Mouse (Mus musculus): ENCODE results near the gene Mybpc2. TPM values are rescaled to one million over a fixed set of nuclear protein-coding genes. Genes with fewer than 3 reads are reported as not detected.

The Mybpc2 gene
- polyA plus RNA-seq, 1 experiment from 2014 or later: 0.20 TPM

GRCm38 (mm10) chr7:44488545-44488944 is 35.9 kb downstream of the Mybpc2 start:
- H3K27ac ChIP-seq (replicated peaks; ENCODE audit: low read depth, low read length): no peak overlapping the region
- 95% methylated on average over 8 of the region's 8 CpGs for WGBS

GRCm38 (mm10) chr7:44487936-44488335 is 36.5 kb downstream of the Mybpc2 start:
- Histone ChIP-seq H3K4me1 (ENCODE audit: control insufficient read depth, insufficient read depth, low read length) (no peaks in the 10 kb centered on the region), H3K27ac (replicated peaks; ENCODE audit: low read depth, low read length) (no peak overlapping the region), H3K9me3 (ENCODE audit: control insufficient read depth, low read length) (no peaks in the 10 kb centered on the region), H3K4me3 (replicated peaks; ENCODE audit: low read depth, low read length) (no peak overlapping the region), H3K9ac (replicated peaks; ENCODE audit: low read length) (no peak overlapping the region), H3K4me2 (ENCODE audit: low read length) (no peak overlapping the region), H3K27me3 (ENCODE audit: control insufficient read depth, insufficient read depth, low read length) (no peaks in the 10 kb centered on the region), H3K36me3 (ENCODE audit: control insufficient read depth, insufficient read depth, low read length) (peaks cover 45% of the 10 kb centered on the region)
- ATAC-seq (ENCODE audit: low FRiP score, low TSS enrichment) (no peak), DNase-seq (no peak)
- 89% methylated on average over 7 of the region's 7 CpGs for WGBS

More at GRCm38 (mm10) chr7:44488545-44488944, 35.9 kb downstream of the Mybpc2 start:
- peaks cover 48% of the 10 kb centered on the region for H3K36me3 ChIP-seq (ENCODE audit: control insufficient read depth, insufficient read depth, low read length)
- no peak overlapping the region for H3K4me2 ChIP-seq (ENCODE audit: low read length)
- H3K9ac ChIP-seq (replicated peaks; ENCODE audit: low read length): no peak overlapping the region
- DNase-seq: no peak
- ATAC-seq (ENCODE audit: low FRiP score, low TSS enrichment): no peak
- H3K4me3 ChIP-seq (replicated peaks; ENCODE audit: low read depth, low read length): no peak overlapping the region
- H3K4me1 ChIP-seq (ENCODE audit: control insufficient read depth, insufficient read depth, low read length): no peaks in the 10 kb centered on the region
- no peaks in the 10 kb centered on the region for H3K9me3 ChIP-seq (ENCODE audit: control insufficient read depth, low read length)
- H3K27me3 ChIP-seq (ENCODE audit: control insufficient read depth, insufficient read depth, low read length): no peaks in the 10 kb centered on the region

- 60% methylated on average over 13 of the region's 13 CpGs for WGBS
- Histone ChIP-seq H3K4me2 (ENCODE audit: low read length) (no peak overlapping the region), H3K9ac (replicated peaks; ENCODE audit: low read length) (peak overlapping the region; percentile 23; the same call in 1 of the 2 replicates), H3K27me3 (ENCODE audit: control insufficient read depth, insufficient read depth, low read length) (no peaks in the 10 kb centered on the region), H3K36me3 (ENCODE audit: control insufficient read depth, insufficient read depth, low read length) (peaks cover 38% of the 10 kb centered on the region), H3K27ac (replicated peaks; ENCODE audit: low read depth, low read length) (peak overlapping the region; percentile 14; the same call in 1 of the 2 replicates), H3K9me3 (ENCODE audit: control insufficient read depth, low read length) (no peaks in the 10 kb centered on the region), H3K4me1 (ENCODE audit: control insufficient read depth, insufficient read depth, low read length) (no peaks in the 10 kb centered on the region), H3K4me3 (replicated peaks; ENCODE audit: low read depth, low read length) (no peak overlapping the region)
- DNase-seq (no peak), ATAC-seq (ENCODE audit: low FRiP score, low TSS enrichment) (no peak)
Observed at GRCm38 (mm10) chr7:44486927-44487575, 37.4 kb downstream of the Mybpc2 start.

DNA sequence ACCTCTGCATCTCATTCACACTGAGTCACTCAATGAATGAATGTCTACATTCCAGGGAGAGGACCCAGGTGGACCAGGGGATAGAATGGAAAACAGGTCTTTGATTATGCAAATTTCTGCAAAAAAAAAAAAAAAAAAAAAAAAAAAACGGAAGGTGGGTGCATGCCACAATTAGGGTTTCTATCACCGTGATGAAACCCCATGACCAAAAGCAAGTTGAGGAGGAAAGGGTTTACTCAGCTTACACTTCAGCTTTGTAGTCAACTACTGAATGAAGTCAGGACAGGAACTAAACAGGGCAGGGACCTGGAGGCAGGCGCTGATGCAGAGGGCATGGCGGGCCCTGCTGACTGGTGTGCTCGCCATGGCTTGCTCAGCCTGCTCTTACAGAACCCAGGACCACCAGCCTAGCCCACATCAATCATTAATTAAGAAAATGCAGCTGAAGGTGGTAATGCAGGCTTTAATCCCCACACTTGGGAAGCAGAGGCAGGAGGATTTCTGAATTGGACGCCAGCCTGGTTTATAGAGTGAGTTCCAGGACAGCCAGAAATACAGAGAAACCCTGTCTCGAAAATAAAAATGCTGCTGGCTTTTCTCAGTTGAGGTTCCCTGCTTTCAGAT is 38.8 kb downstream of the Mybpc2 start:
- Histone ChIP-seq H3K27me3 (ENCODE audit: control insufficient read depth, insufficient read depth, low read length) (peaks cover under 1% of the 10 kb centered on the region; the same call in 1 of the 2 replicates), H3K4me3 (replicated peaks; ENCODE audit: low read depth, low read length) (no peak overlapping the region), H3K4me1 (ENCODE audit: control insufficient read depth, insufficient read depth, low read length) (no peaks in the 10 kb centered on the region), H3K27ac (replicated peaks; ENCODE audit: low read depth, low read length) (no peak overlapping the region), H3K9me3 (ENCODE audit: control insufficient read depth, low read length) (no peaks in the 10 kb centered on the region), H3K36me3 (ENCODE audit: control insufficient read depth, insufficient read depth, low read length) (peaks cover 24% of the 10 kb centered on the region), H3K9ac (replicated peaks; ENCODE audit: low read length) (no peak overlapping the region), H3K4me2 (ENCODE audit: low read length) (no peak overlapping the region)
- WGBS: 79% methylated on average over 7 of the region's 7 CpGs
- ATAC-seq (ENCODE audit: low FRiP score, low TSS enrichment) (no peak; the same call in 1 of the 2 replicates), DNase-seq (no peak)

GRCm38 (mm10) chr7:44484841-44485571 is 39.5 kb downstream of the Mybpc2 start:
- ATAC-seq (ENCODE audit: low FRiP score, low TSS enrichment): peak; percentile 81
- no peak overlapping the region for H3K4me3 ChIP-seq (replicated peaks; ENCODE audit: low read depth, low read length)
- no peak overlapping the region for H3K27ac ChIP-seq (replicated peaks; ENCODE audit: low read depth, low read length)
- no peaks in the 10 kb centered on the region for H3K9me3 ChIP-seq (ENCODE audit: control insufficient read depth, low read length)
- no peaks in the 10 kb centered on the region for H3K4me1 ChIP-seq (ENCODE audit: control insufficient read depth, insufficient read depth, low read length)
- no peak overlapping the region for H3K9ac ChIP-seq (replicated peaks; ENCODE audit: low read length)
- peaks cover 17% of the 10 kb centered on the region for H3K36me3 ChIP-seq (ENCODE audit: control insufficient read depth, insufficient read depth, low read length)
- WGBS: 32% methylated on average over 5 of the region's 5 CpGs
- no peak overlapping the region for H3K4me2 ChIP-seq (ENCODE audit: low read length)
- DNase-seq: peak; percentile 92
- H3K27me3 ChIP-seq (ENCODE audit: control insufficient read depth, insufficient read depth, low read length): peaks cover 7% of the 10 kb centered on the region; the same call in 1 of the 2 replicates

- ATAC-seq (ENCODE audit: low FRiP score, low TSS enrichment): no peak
- Histone ChIP-seq H3K4me2 (ENCODE audit: low read length) (no peak overlapping the region), H3K4me1 (ENCODE audit: control insufficient read depth, insufficient read depth, low read length) (no peaks in the 10 kb centered on the region), H3K9me3 (ENCODE audit: control insufficient read depth, low read length) (no peaks in the 10 kb centered on the region), H3K27ac (replicated peaks; ENCODE audit: low read depth, low read length) (no peak overlapping the region), H3K4me3 (replicated peaks; ENCODE audit: low read depth, low read length) (no peak overlapping the region), H3K36me3 (ENCODE audit: control insufficient read depth, insufficient read depth, low read length) (peaks cover 9% of the 10 kb centered on the region), H3K27me3 (ENCODE audit: control insufficient read depth, insufficient read depth, low read length) (peaks cover 7% of the 10 kb centered on the region; the same call in 1 of the 2 replicates), H3K9ac (replicated peaks; ENCODE audit: low read length) (no peak overlapping the region)
- no peak for DNase-seq
- 100% methylated on average over 1 of the region's 1 CpGs for WGBS
Observed at GRCm38 (mm10) chr7:44484109-44484508, 40.3 kb downstream of the Mybpc2 start.

- WGBS: 83% methylated on average over 3 of the region's 3 CpGs
- ATAC-seq (ENCODE audit: low FRiP score, low TSS enrichment) (no peak), DNase-seq (no peak)
- no peaks in the 10 kb centered on the region for H3K36me3 ChIP-seq (ENCODE audit: control insufficient read depth, insufficient read depth, low read length)
- no peak overlapping the region for H3K9ac ChIP-seq (replicated peaks; ENCODE audit: low read length)
- H3K9me3 ChIP-seq (ENCODE audit: control insufficient read depth, low read length): no peaks in the 10 kb centered on the region
- peaks cover 10% of the 10 kb centered on the region; the same call in 1 of the 2 replicates for H3K27me3 ChIP-seq (ENCODE audit: control insufficient read depth, insufficient read depth, low read length)
- H3K4me1 ChIP-seq (ENCODE audit: control insufficient read depth, insufficient read depth, low read length): no peaks in the 10 kb centered on the region
- no peak overlapping the region for H3K4me3 ChIP-seq (replicated peaks; ENCODE audit: low read depth, low read length)
- no peak overlapping the region for H3K4me2 ChIP-seq (ENCODE audit: low read length)
- H3K27ac ChIP-seq (replicated peaks; ENCODE audit: low read depth, low read length): no peak overlapping the region
Observed at GRCm38 (mm10) chr7:44482836-44483435, 41.5 kb downstream of the Mybpc2 start.

- no peak overlapping the region for H3K9ac ChIP-seq (replicated peaks; ENCODE audit: low read length)
- 39% methylated on average over 5 of the region's 5 CpGs for WGBS
- ATAC-seq (ENCODE audit: low FRiP score, low TSS enrichment) (0 out of 2 replicates have a peak, but pooled peaks have one; percentile 9), DNase-seq (no peak)
- no peak overlapping the region for H3K4me2 ChIP-seq (ENCODE audit: low read length)
- no peaks in the 10 kb centered on the region for H3K36me3 ChIP-seq (ENCODE audit: control insufficient read depth, insufficient read depth, low read length)
- peaks cover 17% of the 10 kb centered on the region for H3K4me1 ChIP-seq (ENCODE audit: control insufficient read depth, insufficient read depth, low read length)
- peak overlapping the region; percentile 60 for H3K27ac ChIP-seq (replicated peaks; ENCODE audit: low read depth, low read length)
- H3K27me3 ChIP-seq (ENCODE audit: control insufficient read depth, insufficient read depth, low read length): peaks cover 16% of the 10 kb centered on the region; the same call in 1 of the 2 replicates
- no peaks in the 10 kb centered on the region for H3K9me3 ChIP-seq (ENCODE audit: control insufficient read depth, low read length)
- no peak overlapping the region for H3K4me3 ChIP-seq (replicated peaks; ENCODE audit: low read depth, low read length)
Observed at GRCm38 (mm10) chr7:44475046-44475614, 49.3 kb downstream of the Mybpc2 start.
